Mouse (Mus musculus) erythroblast, embryonic 14.5 days (primary cell): ENCODE measurements around the gene Rbm11. TPM values are rescaled to one million over a fixed set of nuclear protein-coding genes. Genes with fewer than 3 reads are reported as not detected.

Experiments
- H3K27me3 ChIP-seq: 2 replicates; pipeline ENCODE4 v1.6.1; 2012; ENCODE audit warnings: inconsistent platforms; ENCODE audit not compliant: control insufficient read depth
- H3K36me3 ChIP-seq: 2 replicates; pipeline ENCODE4 v1.6.1; 2012; ENCODE audit warnings: mild to moderate bottlenecking, inconsistent platforms; ENCODE audit not compliant: control insufficient read depth
- H3K4me1 ChIP-seq: 2 replicates; pipeline ENCODE4 v1.6.1; 2012; ENCODE audit warnings: inconsistent platforms; ENCODE audit not compliant: control insufficient read depth
- H3K4me3 ChIP-seq: replicated peaks from 2 replicates; pipeline ENCODE3; 2012; ENCODE audit warnings: moderate library complexity, mild to moderate bottlenecking, inconsistent platforms
- H3K9me3 ChIP-seq: 2 replicates; pipeline ENCODE4 v1.6.1; 2012; ENCODE audit warnings: low read length, inconsistent platforms, mixed read lengths; ENCODE audit not compliant: control insufficient read depth
- GATA1 ChIP-seq: IDR thresholded peaks from 2 replicates; pipeline ENCODE4 v1.6.1; 2012; ENCODE audit warnings: low read length, inconsistent platforms, mixed read lengths
- TAL1 ChIP-seq: IDR thresholded peaks from 3 replicates; pipeline ENCODE4 v1.6.1; 2012; ENCODE audit warnings: low read length, inconsistent platforms, mixed read lengths
- polyA plus RNA-seq: library from polyadenylated mRNA; stranded (reverse); fragments of >175 nt; gene quantifications from 2 replicates; pipeline ENCODE4 v1.2.3, GENCODE M21; 2012

The Rbm11 gene
- polyA plus RNA-seq, 1 experiment, result not detected

- H3K9me3 ChIP-seq, result no peaks in the 10 kb centered on the region
- H3K4me1 ChIP-seq, result no peaks in the 10 kb centered on the region
These were observed 25.2 kb downstream of the Rbm11 start for GRCm38 (mm10) chr16:75617651-75618349.

GRCm38 (mm10) chr16:75627862-75628261 is 35.2 kb downstream of the Rbm11 start:
- Histone ChIP-seq H3K36me3 (no peaks in the 10 kb centered on the region), H3K9me3 (no peaks in the 10 kb centered on the region), H3K27me3 (no peaks in the 10 kb centered on the region), H3K4me3 (no peak overlapping the region), H3K4me1 (no peaks in the 10 kb centered on the region)
- TF ChIP-seq TAL1, result no peak
- TF ChIP-seq GATA1, result no peak

More at GRCm38 (mm10) chr16:75617651-75618349, 25.2 kb downstream of the Rbm11 start:
- Histone ChIP-seq H3K4me3 (no peak overlapping the region), H3K27me3 (no peaks in the 10 kb centered on the region), H3K36me3 (no peaks in the 10 kb centered on the region)
- TF ChIP-seq GATA1 (no peak), TAL1 (no peak)

Other genes with a start within 250 kb of the Rbm11 start
- 0.05 TPM in 1 of 2 replicates, not detected in the other for gene Lipi, start 6.8 kb upstream of the Rbm11 start, polyA plus RNA-seq
- gene Hspa13, start 174.3 kb downstream of the Rbm11 start, polyA plus RNA-seq, result 0.01 and 0.05 TPM in 2 replicates